ENCODE assay signal across 8 mouse cellular contexts in the genomic region with DNA sequence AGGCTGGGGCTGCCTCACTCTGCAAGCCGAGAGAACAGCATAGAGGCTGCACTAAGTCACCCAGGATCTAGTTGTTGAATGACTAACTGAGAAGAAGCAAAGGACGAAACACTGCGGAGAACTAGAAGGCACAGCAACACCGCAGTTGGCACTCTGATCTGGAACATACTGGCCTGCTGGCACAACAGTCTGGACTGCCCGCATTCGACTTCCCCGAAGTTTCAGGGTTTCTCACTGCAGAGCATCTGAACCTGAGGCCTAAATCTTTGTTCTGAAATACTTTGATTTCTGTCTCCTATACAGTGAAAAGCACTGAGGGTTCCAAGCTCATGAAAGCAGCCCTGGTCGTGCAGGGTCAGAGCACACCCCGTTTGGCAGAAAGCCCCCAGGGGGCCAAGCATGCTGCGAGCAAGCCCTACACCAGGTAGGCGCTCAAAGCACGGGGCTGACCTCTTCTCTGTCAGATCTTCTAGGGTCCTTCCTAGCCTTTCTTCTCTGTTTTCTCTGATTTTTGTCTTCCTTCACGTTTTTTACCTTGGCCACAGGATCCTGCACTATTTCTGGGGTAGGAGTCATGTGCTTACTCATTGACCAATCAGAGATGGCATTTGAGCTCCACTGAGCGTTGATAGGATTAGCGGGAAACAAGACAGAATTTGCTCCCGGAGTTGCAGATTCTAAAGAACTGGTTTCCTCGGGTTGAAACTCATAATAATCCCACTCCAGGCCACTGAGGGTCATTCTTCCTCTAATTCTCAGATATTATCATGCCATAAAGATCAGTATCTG. TPM values are rescaled to one million over a fixed set of nuclear protein-coding genes. Genes with fewer than 3 reads are reported as not detected.
DNase-seq lines count a peak whose midpoint lies in the region; ATAC-seq lines count a peak whose summit lies in the region.

No protein-coding gene starts in this region.

- H3K9ac ChIP-seq in hindbrain, embryonic 11.5 days (ENCODE audit: low read depth, low read length), result no peak overlapping the region
- no peak overlapping the region; the same call in 1 of the 2 replicates for H3K9ac ChIP-seq in midbrain, embryonic 13.5 days (replicated peaks)

- H3K27ac ChIP-seq in heart, embryonic 10.5 days, result no peak overlapping the region; the same call in 1 of the 2 replicates
- H3K27ac ChIP-seq in hindbrain, embryonic 11.5 days (ENCODE audit: low read depth, low read length), result no peak overlapping the region
- no peak overlapping the region for H3K27ac ChIP-seq in midbrain, embryonic 13.5 days

- no peak for DNase-seq in heart, embryonic 10.5 days (ENCODE audit: low spot score)
- DNase-seq in heart, adult 8-10 months (ENCODE audit: low spot score), result no peak
- peak; percentile 51 for DNase-seq in cerebellum, postnatal 10 days
- DNase-seq in hindbrain, embryonic 11.5 days (ENCODE audit: low spot score), result no peak
- no peak for DNase-seq in frontal cortex, postnatal 14 days (ENCODE audit: low spot score in 2 of 2)
- DNase-seq in gastrocnemius, postnatal 4 days (ENCODE audit: low spot score in 2 of 2), result no peak
- DNase-seq in right cerebral cortex, postnatal 10 days (ENCODE audit: low spot score in 2 of 2), result no peak

- no peaks in the 10 kb centered on the region for H3K27me3 ChIP-seq in heart, embryonic 10.5 days (ENCODE audit: insufficient read depth, poor library complexity, severe bottlenecking)
- H3K27me3 ChIP-seq in hindbrain, embryonic 11.5 days (ENCODE audit: control insufficient read depth, insufficient read depth, low read length), result no peaks in the 10 kb centered on the region
- no peaks in the 10 kb centered on the region for H3K27me3 ChIP-seq in midbrain, embryonic 13.5 days

- H3K4me2 ChIP-seq in hindbrain, embryonic 11.5 days (replicated peaks; ENCODE audit: low read depth, low read length), result no peak overlapping the region; the same call in 1 of the 2 replicates
- H3K4me2 ChIP-seq in midbrain, embryonic 13.5 days (replicated peaks), result peak overlapping the region; percentile 49

- H3K4me3 ChIP-seq in heart, embryonic 10.5 days, result peak overlapping the region; percentile 53
- H3K4me3 ChIP-seq in hindbrain, embryonic 11.5 days (ENCODE audit: low read depth, low read length), result no peak overlapping the region
- peak overlapping the region; percentile 29 for H3K4me3 ChIP-seq in midbrain, embryonic 13.5 days (replicated peaks)

- no peaks in the 10 kb centered on the region for H3K9me3 ChIP-seq in heart, embryonic 10.5 days
- no peaks in the 10 kb centered on the region for H3K9me3 ChIP-seq in hindbrain, embryonic 11.5 days (ENCODE audit: control insufficient read depth, low read length)
- H3K9me3 ChIP-seq in midbrain, embryonic 13.5 days, result no peaks in the 10 kb centered on the region

- H3K36me3 ChIP-seq in heart, embryonic 10.5 days, result 0 out of 2 replicates have a peak, but pooled peaks cover 5% of the 10 kb centered on the region
- H3K36me3 ChIP-seq in hindbrain, embryonic 11.5 days (ENCODE audit: control insufficient read depth, insufficient read depth, low read length), result no peaks in the 10 kb centered on the region
- H3K36me3 ChIP-seq in midbrain, embryonic 13.5 days, result no peaks in the 10 kb centered on the region

- 0 out of 2 replicates have a peak, but pooled peaks have one; percentile 30 for ATAC-seq in hindbrain, embryonic 11.5 days (ENCODE audit: low FRiP score)
- ATAC-seq in midbrain, embryonic 13.5 days, result no peak; the same call in 1 of the 2 replicates

- H3K4me1 ChIP-seq in heart, embryonic 10.5 days, result peaks cover 14% of the 10 kb centered on the region
- H3K4me1 ChIP-seq in hindbrain, embryonic 11.5 days (replicated peaks; ENCODE audit: control insufficient read depth, insufficient read depth, low read length), result no peaks in the 10 kb centered on the region
- H3K4me1 ChIP-seq in midbrain, embryonic 13.5 days (replicated peaks), result peaks cover 26% of the 10 kb centered on the region

- WGBS in heart, embryonic 10.5 days, result 43% methylated on average over 17 of the region's 17 CpGs
- WGBS in hindbrain, embryonic 11.5 days, result 50% methylated on average over 17 of the region's 17 CpGs
- 48% methylated on average over 17 of the region's 17 CpGs for WGBS in midbrain, embryonic 13.5 days

RNA-seq across cellular contexts. Expression of a gene that starts 33.6 kb away (rescaled TPM):
- polyA plus RNA-seq in heart, embryonic 10.5 days (2016; fragmentation: Nextera tagmentation; extraction: Ambion mirVana), result 109 and 118 TPM in 2 replicates
- total RNA-seq in heart, adult 8-10 months (2022), result 10 to 100 TPM; 31.0 to 48.6 (median 41.3) TPM
- polyA plus RNA-seq in hindbrain, embryonic 11.5 days (2014; fragmentation: Nextera tagmentation; extraction: Ambion mirVana), result 154 and 162 TPM in 2 replicates
- 178 and 192 TPM in 2 replicates for polyA plus RNA-seq in midbrain, embryonic 13.5 days (2015; fragmentation: Nextera tagmentation; extraction: Ambion mirVana)
- total RNA-seq in gastrocnemius, postnatal 4 days (2021), result 10 to 100 TPM; 39.1 to 39.4 TPM

Comparison
In these comparisons a context has a peak if more than half of its experiments do, and no peak if none do; other contexts are left out.
1. DNase-seq: peak in cerebellum, postnatal 10 days (2 of 2); none in heart, embryonic 10.5 days (single experiment), heart, adult 8-10 months (single experiment), hindbrain, embryonic 11.5 days (single experiment), frontal cortex, postnatal 14 days (0 of 2), gastrocnemius, postnatal 4 days (0 of 2) and right cerebral cortex, postnatal 10 days (0 of 2).